Mouse (Mus musculus) kidney, adult 18-20 months (tissue): ENCODE results near the gene Fam161b.
A peak's percentile ranks its signal among the peaks of the same experiment; 100 is the strongest.

ENCODE experiments used
- DNase-seq: peaks from one replicate; pipeline ENCODE4 v3.0.0; 2021

Fam161b gene

DNA sequence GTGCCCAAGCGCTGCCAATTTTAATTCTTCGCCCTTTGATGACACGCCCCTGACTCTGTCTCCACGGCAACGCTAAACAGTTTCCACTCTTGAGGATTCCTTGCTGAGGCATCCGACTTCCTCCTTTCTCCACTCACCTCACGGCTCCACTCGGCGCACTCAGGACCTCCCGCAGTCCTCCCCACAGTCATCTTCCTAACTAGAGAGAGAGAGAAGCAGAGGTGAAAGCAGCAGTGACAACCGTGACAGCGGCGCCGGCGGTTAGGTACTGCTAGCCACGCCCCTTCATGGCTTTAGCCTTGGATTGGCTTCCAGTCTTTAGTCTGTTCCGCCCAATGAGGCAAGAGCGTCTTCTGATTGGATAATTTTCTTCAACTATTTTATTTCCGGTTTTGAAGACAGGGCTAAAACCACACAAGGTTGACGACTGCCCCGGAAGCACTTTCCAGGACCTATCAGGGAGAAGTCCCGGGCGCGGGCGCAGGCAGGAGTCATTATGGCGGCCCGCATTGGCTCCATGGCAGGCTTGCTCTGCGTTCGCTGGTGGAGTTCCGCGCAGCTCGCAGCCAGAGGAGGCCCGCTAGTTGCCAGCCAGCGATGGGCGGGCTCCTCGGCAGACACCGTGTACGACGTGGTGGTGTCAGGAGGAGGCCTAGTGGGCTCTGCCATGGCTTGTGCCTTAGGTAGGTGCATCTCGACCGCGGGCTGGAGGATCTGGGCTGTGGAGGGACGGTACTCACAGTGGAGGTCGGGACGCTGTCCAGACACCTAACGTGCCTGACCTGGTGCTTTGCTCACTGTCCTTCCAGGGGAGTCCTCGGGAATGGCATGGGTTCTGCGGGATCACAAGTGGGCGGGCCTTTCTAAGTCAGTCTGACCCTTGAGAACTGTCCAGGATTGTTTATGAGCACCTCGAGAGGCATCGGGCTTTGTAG, at the start of gene Fam161b, which contains the start of gene Coq6:
TSS of gene Fam161b (minus strand) at position 279 of the 935 bp plus-strand sequence.
TSS of gene Coq6 (plus strand) at position 103 of the 935 bp plus-strand sequence.
- DNase-seq = peak; percentile 93

DNA sequence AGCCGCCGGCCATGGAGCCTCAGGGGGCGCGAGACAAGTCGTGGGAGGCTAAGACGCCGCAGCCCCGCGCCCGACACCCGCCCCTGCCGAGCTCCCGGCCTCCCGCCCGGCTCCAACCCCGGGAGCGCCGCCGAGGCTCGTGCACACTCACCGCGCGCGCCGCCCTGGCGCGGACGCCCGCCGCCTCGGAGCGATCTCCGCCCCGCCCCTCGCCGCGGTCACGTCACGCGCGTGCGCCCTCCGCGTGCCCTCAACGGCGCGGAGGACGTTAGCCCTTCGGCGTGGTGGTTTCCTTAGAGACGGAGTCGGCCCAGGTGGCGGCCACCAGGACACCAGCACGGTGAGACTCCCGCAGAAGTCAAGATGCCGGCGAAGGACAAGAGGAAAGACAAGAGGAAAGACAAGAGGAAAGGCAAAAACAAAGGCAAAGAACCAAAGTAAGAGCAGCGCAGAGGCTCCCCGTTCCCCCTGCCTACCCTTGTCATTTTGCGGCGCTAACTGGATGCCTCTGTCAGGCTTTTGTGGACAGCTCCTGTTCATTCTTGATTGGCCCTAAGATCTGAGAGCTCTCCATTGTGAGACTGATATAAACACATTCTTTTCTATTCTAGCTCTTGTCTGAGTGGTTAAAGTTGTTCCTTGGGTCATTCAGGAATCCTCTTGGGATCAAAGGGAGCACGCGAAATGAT, 47.3 kb upstream of the Fam161b start, which contains the start of the genes Entpd5 and Bbof1:
TSS of gene Entpd5 (minus strand) at position 211 of the 689 bp plus-strand sequence.
TSS of gene Bbof1 (plus strand) at position 253 of the 689 bp plus-strand sequence.
- peak; percentile 93 for DNase-seq

DNA sequence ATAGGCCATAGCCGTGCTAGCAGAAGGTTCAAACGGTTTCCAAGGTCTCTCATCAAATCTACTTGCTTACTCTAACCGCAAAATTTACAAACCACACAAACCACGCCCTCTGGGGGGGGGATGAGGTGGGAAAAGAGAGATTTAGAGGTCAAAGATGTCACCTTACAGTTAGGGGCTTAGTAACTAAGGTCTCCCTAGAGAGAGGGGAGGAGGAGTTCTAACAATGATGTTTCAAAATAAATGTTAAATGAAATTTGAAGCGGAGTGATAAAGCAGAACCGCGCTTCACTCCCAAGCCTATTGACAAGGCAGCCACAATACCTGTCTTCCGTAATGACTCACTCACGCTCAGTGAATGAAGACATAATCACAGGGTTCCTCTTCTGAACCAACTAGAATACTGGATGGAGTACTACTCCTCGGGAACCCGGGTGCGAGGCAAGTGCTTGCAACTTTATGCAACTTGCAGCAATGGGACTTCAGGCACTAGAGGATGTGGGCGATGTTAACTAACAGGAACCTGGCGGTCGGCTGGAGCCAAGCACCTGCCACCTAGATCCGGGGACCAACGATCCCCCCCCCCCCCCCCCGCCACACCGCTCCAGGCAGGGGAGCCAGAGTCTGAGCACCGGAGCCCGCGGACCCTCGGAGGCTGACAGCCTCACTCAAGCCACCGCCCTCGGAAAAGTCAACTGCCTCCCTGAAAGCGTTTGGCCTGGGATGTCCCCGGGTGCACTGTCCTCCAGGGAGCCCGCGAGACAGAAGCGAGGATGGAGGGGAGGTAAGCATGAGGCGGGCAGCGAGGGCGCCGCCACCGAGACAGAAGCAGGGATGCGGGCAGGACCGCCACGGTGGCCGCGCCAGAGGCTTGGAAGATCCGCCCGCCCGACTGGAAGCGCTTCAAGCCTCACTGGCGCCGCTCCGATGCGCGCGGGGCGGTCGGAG, 46.5 kb upstream of the Fam161b start:
- DNase-seq = peak; percentile 49

DNA sequence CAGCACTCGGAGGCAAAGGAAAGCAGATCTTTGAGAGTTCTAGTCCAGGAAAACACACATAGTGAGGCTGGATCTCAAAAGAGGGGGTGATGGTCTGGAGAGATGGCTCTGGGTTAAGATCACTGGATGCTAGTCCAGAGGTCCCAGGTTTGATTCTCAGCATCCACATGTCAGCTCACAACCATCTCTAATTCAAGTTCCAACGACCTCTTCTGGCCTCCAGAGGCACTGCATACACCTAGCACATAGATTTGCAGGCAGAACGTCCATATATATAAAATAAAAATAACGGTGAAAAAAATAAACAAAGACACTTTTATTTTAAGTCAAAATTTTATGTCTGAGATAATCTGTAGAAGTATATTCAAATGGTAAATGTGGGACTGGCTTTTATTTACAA, 45.6 kb upstream of the Fam161b start:
- DNase-seq = no peak

- DNase-seq = no peak
Measured at GRCm38 (mm10) chr12:84404541-84404940, 42.9 kb upstream of the Fam161b start.

DNA sequence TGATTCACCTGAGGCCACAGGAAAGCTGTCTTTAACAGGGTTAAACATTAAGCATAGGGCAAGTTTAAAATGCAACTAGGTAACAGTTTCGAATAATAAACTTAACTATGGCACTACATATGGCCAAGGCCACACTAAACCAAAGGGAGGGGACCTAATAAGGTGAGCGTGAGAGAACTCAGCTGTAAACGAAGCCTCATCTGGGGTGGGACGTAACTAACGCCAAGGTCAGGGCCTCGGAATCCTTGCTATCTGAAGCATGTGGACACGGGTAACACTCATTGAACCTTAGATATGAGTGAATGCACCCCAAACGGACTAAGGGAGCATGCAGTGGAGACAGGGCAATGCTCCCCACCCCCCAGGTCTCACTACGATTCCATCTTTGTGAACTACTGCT, 41.3 kb upstream of the Fam161b start:
- peak; percentile 41 for DNase-seq

- DNase-seq = peak; percentile 71
Measured at GRCm38 (mm10) chr12:84400653-84401052, 39.0 kb upstream of the Fam161b start.

- no peak for DNase-seq
Measured at GRCm38 (mm10) chr12:84400068-84400467, 38.4 kb upstream of the Fam161b start.

- peak; percentile 63 for DNase-seq
Measured at GRCm38 (mm10) chr12:84399663-84400062, 38.0 kb upstream of the Fam161b start.

GRCm38 (mm10) chr12:84399135-84399534, 37.5 kb upstream of the Fam161b start:
- DNase-seq = no peak

- no peak for DNase-seq
Measured at GRCm38 (mm10) chr12:84398629-84399028, 37.0 kb upstream of the Fam161b start.

DNA sequence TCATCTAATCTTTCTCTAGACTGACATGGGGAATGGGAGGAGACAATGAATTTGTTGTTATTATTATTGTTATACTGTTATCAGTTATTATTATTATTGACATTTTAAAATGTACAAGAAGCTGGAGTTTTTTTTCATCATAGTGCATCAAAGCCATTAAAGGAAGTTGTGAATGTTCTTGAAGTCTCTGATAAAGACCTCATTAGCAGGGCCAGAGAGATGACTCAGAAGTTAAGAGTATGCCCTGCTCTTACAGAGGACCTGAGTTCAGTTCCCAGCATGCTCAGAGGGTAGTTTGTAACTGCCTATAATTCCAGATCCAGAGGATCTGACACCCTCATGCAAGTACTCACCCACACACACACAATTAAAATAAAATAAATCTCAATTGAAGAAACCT, 36.1 kb upstream of the Fam161b start:
- no peak for DNase-seq

DNA sequence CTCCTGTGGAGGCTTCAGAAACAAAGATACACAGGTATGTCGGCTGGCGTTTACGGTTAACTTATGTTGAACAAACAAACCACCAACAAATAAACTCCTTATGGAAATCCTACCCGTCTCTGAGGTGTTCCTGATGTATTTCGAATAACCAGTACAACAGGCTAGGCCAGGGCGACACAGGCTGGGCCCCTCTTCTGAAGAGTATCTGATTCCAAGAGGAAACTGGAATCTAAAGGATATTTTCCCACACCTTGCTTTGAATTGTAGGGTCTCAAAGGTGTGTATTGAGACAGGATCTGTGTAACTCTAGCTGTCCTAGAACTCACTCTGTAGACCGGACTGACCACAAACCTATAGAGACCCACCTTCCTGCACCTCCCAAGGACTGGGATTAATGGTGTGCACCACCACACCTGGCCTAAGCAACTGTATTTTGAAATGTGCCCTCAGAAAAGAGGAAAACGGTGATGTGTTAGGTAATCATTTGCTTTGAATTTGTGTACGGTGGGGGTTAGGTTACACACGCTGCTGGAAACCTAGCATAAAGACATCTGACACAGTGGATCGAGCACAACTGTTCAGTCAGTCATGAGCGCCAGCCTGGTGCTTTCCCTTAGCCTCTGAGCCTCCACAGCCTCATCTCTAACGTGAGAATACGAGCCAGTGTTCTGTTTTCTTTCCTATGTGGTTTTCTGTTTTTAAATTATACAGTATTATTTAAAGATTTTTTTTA, 35.5 kb upstream of the Fam161b start:
- no peak for DNase-seq

DNA sequence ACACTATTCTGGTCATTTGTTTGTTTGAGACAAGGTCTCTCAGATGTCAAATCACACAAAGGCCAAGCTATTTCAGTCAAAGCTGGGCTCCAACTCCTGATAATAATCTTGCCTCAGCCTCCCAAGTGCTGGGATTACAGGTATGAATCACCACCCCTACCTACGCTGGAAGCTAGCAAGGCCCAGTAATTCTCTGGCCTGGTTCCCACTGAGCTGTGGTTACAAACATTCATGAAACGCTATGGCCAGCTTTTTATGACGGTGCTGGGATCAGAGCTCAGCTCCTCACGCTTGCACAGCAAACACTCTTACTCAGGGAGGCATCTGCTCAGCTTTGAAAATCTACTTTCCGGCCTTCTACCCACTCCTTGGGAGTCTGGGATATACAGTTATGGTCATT, 32.2 kb upstream of the Fam161b start:
- DNase-seq = no peak

- no peak for DNase-seq
Measured at GRCm38 (mm10) chr12:84392681-84393080, 31.0 kb upstream of the Fam161b start.

- no peak for DNase-seq
Measured at GRCm38 (mm10) chr12:84390336-84390735, 28.7 kb upstream of the Fam161b start.

DNA sequence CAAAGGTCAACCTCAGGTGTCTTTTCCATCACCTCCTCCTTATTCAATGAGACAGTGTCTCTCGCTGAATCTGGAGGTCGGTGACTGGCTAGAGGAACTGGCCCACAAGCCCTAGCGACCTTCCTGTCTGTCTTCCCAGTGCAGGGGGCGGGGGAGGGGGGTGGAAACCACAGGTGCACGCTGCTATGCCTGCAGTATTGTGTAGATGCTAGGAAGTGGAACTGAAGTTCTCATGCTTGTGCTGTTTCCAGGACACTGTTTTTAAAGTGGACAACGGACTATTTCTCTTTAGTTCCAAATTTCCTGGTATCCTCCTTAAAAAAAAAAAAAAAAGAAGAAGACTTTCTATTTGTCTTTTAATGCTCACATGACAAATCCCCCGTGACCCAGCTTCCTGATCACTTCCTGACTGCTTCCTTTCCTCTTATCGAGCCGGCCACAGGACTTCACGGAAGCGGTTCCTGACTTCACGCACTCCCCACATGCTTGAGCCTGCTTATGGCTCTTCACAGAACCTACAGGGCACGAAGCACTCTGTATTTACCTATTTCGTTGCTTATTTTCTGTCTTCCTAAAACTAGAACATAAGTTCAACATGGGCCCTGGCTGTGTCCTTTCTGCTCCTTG, 27.3 kb upstream of the Fam161b start:
- no peak for DNase-seq

DNA sequence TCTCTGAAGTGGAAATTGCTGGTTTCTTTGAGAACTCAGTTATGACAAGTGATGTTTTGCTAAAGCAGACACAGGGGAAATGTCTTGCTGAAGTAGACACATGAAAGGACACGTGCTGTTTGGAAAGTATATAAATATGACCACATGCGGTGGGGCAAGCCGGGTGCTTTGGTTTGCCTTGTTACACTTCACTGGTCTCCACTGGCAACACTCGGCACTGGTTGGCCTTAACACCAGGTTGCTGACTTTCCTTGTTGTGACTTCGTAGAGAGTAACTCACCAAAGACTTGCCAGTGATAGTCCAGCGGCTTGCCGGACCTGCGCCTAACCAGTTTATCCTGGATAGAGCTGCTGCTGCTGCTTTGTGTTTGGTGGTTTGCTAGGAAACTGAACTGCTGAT, 26.5 kb upstream of the Fam161b start:
- DNase-seq = peak; percentile 55

DNA sequence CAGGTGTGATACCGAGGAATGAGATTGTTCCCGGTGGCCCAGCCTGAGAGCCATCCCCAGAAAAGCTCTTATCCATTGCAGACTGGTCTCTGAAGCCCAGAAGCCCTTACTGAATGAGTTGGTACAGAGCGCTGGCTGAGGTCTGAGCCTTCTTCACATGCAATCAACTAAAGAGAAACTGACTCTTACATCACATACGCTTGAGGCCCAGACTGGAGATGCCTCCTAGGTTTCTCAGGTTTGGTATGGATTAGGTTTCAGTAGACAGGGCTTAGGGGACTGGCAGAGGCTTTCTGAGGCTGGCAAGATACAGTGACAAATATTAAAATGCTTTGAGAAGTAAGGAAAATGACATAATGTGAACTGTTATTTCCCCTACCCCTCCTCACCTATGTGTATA, 23.8 kb upstream of the Fam161b start:
- DNase-seq = no peak

DNA sequence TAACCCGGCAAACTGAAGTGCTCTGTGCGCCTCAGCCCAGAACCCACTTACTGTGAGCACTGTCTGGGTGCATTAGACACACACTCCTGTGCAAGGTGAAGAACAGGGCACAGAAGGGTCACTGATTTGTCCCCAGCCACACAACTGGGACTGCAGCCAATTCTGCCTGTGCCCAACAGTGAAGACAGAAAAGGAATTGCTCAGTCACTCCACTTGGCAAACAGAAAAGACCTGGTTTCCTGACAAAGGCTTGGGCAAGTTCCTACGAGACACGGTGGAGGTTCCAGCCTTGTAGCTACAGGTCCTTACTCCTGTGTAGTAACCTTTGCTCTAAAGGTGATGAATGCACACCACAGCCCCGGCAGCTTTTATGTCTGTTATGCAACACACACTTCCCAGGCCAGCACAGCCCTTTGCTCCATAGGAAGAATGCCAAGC, 23.0 kb upstream of the Fam161b start:
- DNase-seq = peak; percentile 74

GRCm38 (mm10) chr12:84382369-84382768, 20.7 kb upstream of the Fam161b start:
- no peak for DNase-seq
